Mouse (Mus musculus): Measurements from ENCODE around the gene Tedc2.

Gene Tedc2

GRCm38 (mm10) chr17:24212441-24213018, 8.1 kb downstream of the Tedc2 start:
- no peak for DNase-seq (ENCODE audit: low spot score in 2 of 2)

GRCm38 (mm10) chr17:24211631-24212440, 8.8 kb downstream of the Tedc2 start:
- peak; percentile 37 to 64 for DNase-seq (ENCODE audit: low spot score in 2 of 2)

GRCm38 (mm10) chr17:24210591-24210990, 10.1 kb downstream of the Tedc2 start:
- no peak for DNase-seq (ENCODE audit: low spot score in 2 of 2)

GRCm38 (mm10) chr17:24209916-24210240, 10.8 kb downstream of the Tedc2 start:
- DNase-seq (ENCODE audit: low spot score in 2 of 2), result no peak

GRCm38 (mm10) chr17:24209043-24209915, 11.4 kb downstream of the Tedc2 start, which contains the start of gene Ntn3:
Ntn3 (minus strand) TSS chr17:24209531.
- DNase-seq (ENCODE audit: low spot score in 2 of 2), result peak; percentile 36 to 71

GRCm38 (mm10) chr17:24208641-24209042, 12.0 kb downstream of the Tedc2 start:
- peak in 1 of 2 experiments; percentile 44 for DNase-seq (ENCODE audit: low spot score in 2 of 2)

GRCm38 (mm10) chr17:24207768-24208640, 12.6 kb downstream of the Tedc2 start:
- DNase-seq (ENCODE audit: low spot score in 2 of 2), result peak in 1 of 2 experiments; percentile 60

GRCm38 (mm10) chr17:24206451-24207351, 13.9 kb downstream of the Tedc2 start:
- DNase-seq (ENCODE audit: low spot score in 2 of 2), result peak; percentile 39 to 45

- DNase-seq (ENCODE audit: low spot score in 2 of 2), result peak in 1 of 2 experiments; percentile 20
These were observed 14.7 kb downstream of the Tedc2 start for GRCm38 (mm10) chr17:24205908-24206361.

- peak; percentile 87 to 95 for DNase-seq (ENCODE audit: low spot score in 2 of 2)
These were observed 15.3 kb downstream of the Tedc2 start, which contains the start of gene Tbc1d24 for GRCm38 (mm10) chr17:24205284-24205888. Tbc1d24 (minus strand) TSS chr17:24205562.

- no peak for DNase-seq (ENCODE audit: low spot score in 2 of 2)
These were observed 15.8 kb downstream of the Tedc2 start for GRCm38 (mm10) chr17:24204846-24205245.

- DNase-seq (ENCODE audit: low spot score in 2 of 2), result no peak
These were observed 16.8 kb downstream of the Tedc2 start for GRCm38 (mm10) chr17:24203611-24204534.

GRCm38 (mm10) chr17:24203068-24203467, 17.6 kb downstream of the Tedc2 start:
- no peak for DNase-seq (ENCODE audit: low spot score in 2 of 2)

GRCm38 (mm10) chr17:24201092-24201491, 19.6 kb downstream of the Tedc2 start:
- no peak for DNase-seq (ENCODE audit: low spot score in 2 of 2)

GRCm38 (mm10) chr17:24199741-24200140, 20.9 kb downstream of the Tedc2 start:
- DNase-seq (ENCODE audit: low spot score in 2 of 2), result no peak

- no peak for DNase-seq (ENCODE audit: low spot score in 2 of 2)
These were observed 21.4 kb downstream of the Tedc2 start for GRCm38 (mm10) chr17:24199252-24199651.

GRCm38 (mm10) chr17:24197032-24197824, 23.4 kb downstream of the Tedc2 start:
- no peak for DNase-seq (ENCODE audit: low spot score in 2 of 2)

GRCm38 (mm10) chr17:24195349-24195748, 25.3 kb downstream of the Tedc2 start:
- no peak for DNase-seq (ENCODE audit: low spot score in 2 of 2)
